Mouse (Mus musculus) ovary, postnatal 14 days (tissue): ENCODE measurements around the gene Ifitm5.
"Not testable (repeated sequence)": the region's sequence is repeated elsewhere in the genome, so short reads cannot be mapped to it uniquely, and the experiment has no call there.

Experiments
- DNase-seq: peaks from one replicate; pipeline ENCODE4 v3.0.0; 2022; ENCODE audit warnings: low spot score

Gene Ifitm5

GRCm38 (mm10) chr7:140949824-140950530, at the start of gene Ifitm5:
TSS of gene Ifitm5 (minus strand) at chr7:140950291.
- DNase-seq: no peak

- no peak for DNase-seq
These were observed 49.0 kb upstream of the Ifitm5 start for GRCm38 (mm10) chr7:140998853-140999700.

- DNase-seq: no peak
These were observed 47.7 kb upstream of the Ifitm5 start for GRCm38 (mm10) chr7:140997817-140998216.

- DNase-seq: no peak
These were observed 41.1 kb upstream of the Ifitm5 start for GRCm38 (mm10) chr7:140991117-140991689.

GRCm38 (mm10) chr7:140990622-140991021, 40.5 kb upstream of the Ifitm5 start:
- DNase-seq: no peak

GRCm38 (mm10) chr7:140990185-140990584, 40.1 kb upstream of the Ifitm5 start:
- no peak for DNase-seq

- no peak for DNase-seq
These were observed 38.9 kb upstream of the Ifitm5 start for GRCm38 (mm10) chr7:140989022-140989421.

GRCm38 (mm10) chr7:140987182-140988138, 37.4 kb upstream of the Ifitm5 start:
- DNase-seq: no peak

GRCm38 (mm10) chr7:140982971-140983370, 32.9 kb upstream of the Ifitm5 start:
- no peak for DNase-seq

GRCm38 (mm10) chr7:140981704-140982103, 31.6 kb upstream of the Ifitm5 start:
- no peak for DNase-seq

GRCm38 (mm10) chr7:140976720-140977119, 26.6 kb upstream of the Ifitm5 start:
- not testable (repeated sequence) for DNase-seq

GRCm38 (mm10) chr7:140975465-140975864, 25.4 kb upstream of the Ifitm5 start:
- DNase-seq: no peak

GRCm38 (mm10) chr7:140974940-140975339, 24.8 kb upstream of the Ifitm5 start:
- DNase-seq: no peak

GRCm38 (mm10) chr7:140973396-140974165, 23.5 kb upstream of the Ifitm5 start:
- DNase-seq: no peak

- DNase-seq: no peak
These were observed 21.5 kb upstream of the Ifitm5 start for GRCm38 (mm10) chr7:140971479-140972171.

GRCm38 (mm10) chr7:140970931-140971330, 20.8 kb upstream of the Ifitm5 start:
- no peak for DNase-seq

- not testable (repeated sequence) for DNase-seq
These were observed 18.6 kb upstream of the Ifitm5 start for GRCm38 (mm10) chr7:140968710-140969109.

- no peak for DNase-seq
These were observed 17.9 kb upstream of the Ifitm5 start for GRCm38 (mm10) chr7:140967862-140968591.

GRCm38 (mm10) chr7:140966921-140967320, 16.8 kb upstream of the Ifitm5 start, which contains the start of gene Ifitm1:
TSS of gene Ifitm1 (plus strand) at chr7:140967221.
- no peak for DNase-seq
